Mouse (Mus musculus) B cell, adult 62 days (primary cell): ENCODE measurements around the gene Gcnt3. TPM values are rescaled to one million over a fixed set of nuclear protein-coding genes. Genes with fewer than 3 reads are reported as not detected.

ENCODE experiments used
- total RNA-seq: library from RNA; stranded (reverse); gene quantifications from 4 replicates; pipeline ENCODE4 v1.2.4, GENCODE M21; 2023

The Gcnt3 gene
- 0.14 TPM in 1 of 4 replicates, not detected in the others for total RNA-seq

GRCm38 (mm10) chr9:70037988-70038387, at the start of gene Gcnt3:
TSS of gene Gcnt3 (minus strand) at chr9:70038088.

GRCm38 (mm10) chr9:70012408-70012901, 25.4 kb downstream of the Gcnt3 start, which contains the start of gene Gtf2a2:
TSS of gene Gtf2a2 (plus strand) at chr9:70012550.

GRCm38 (mm10) chr9:69989303-69990121, 48.4 kb downstream of the Gcnt3 start, which contains the start of gene Bnip2:
TSS of gene Bnip2 (plus strand) at chr9:69989466.

Other genes starting within 250 kb of the Gcnt3 start
- 52.5 to 76.4 TPM (median 64.4 TPM) in 4 replicates for gene Bnip2, start 48.6 kb downstream of the Gcnt3 start, total RNA-seq
- gene Gtf2a2, start 25.5 kb downstream of the Gcnt3 start, total RNA-seq: 103 to 131 TPM (median 121 TPM) in 4 replicates
- not detected in 4 replicates for gene Fam81a, start 104.5 kb upstream of the Gcnt3 start, total RNA-seq
- gene Myo1e, start 169.3 kb upstream of the Gcnt3 start, total RNA-seq: 205 to 222 TPM (median 212 TPM) in 4 replicates